ENCODE assay signal across 14 mouse cellular contexts in the genomic region with DNA sequence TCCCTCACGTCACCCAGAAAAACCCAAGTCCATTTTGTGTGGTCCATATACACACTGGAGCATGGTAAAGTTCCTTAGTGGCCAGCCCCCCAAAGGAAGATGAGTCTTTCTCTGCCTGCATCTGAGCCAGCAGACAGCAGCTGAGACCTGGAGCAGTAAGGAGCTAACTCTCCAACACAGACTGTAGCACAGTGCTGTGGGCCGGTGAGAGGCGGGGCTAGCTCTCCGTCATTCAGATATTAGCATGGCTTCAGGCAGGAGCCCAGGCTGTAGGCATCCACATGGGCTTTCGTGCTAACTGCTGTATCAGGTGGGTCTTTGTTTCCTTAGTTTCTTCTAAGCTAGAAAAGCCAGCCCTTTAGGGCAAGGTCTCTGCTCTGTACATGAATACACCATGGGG. TPM values are rescaled to one million over a fixed set of nuclear protein-coding genes. Genes with fewer than 3 reads are reported as not detected.
DNase-seq lines count a peak whose midpoint lies in the region; ATAC-seq and TF ChIP-seq lines count a peak whose summit lies in the region.
"Had no signal": no experiment of that assay in that cellular context is flagged by ENCODE, and none has a peak within 500 bp of the region (broad histone marks: within the 10 kb centered on the region; RNA-seq: fewer than 3 reads in every experiment).

No protein-coding gene starts in this region.

- H3K9ac ChIP-seq in neural tube, embryonic 13.5 days: no peak overlapping the region
- no peak overlapping the region for H3K9ac ChIP-seq in forebrain, embryonic 13.5 days
- no peak overlapping the region for H3K9ac ChIP-seq in hindbrain, postnatal 0 days (replicated peaks; ENCODE audit: low read length)
- H3K9ac ChIP-seq: embryonic facial prominence, embryonic 15.5 days; heart, embryonic 15.5 days; intestine, embryonic 15.5 days; liver, embryonic 15.5 days had no signal

- TF ChIP-seq CTCF in hindbrain, postnatal 0 days (IDR thresholded peaks at IDR 0.05; ENCODE audit: low read depth): no peak

- no peaks in the 10 kb centered on the region for H3K27me3 ChIP-seq in neural tube, embryonic 13.5 days
- H3K27me3 ChIP-seq in forebrain, embryonic 13.5 days: no peaks in the 10 kb centered on the region
- H3K27me3 ChIP-seq in hindbrain, postnatal 0 days (ENCODE audit: insufficient read depth, low read length): no peaks in the 10 kb centered on the region
- H3K27me3 ChIP-seq: embryonic facial prominence, embryonic 15.5 days; heart, embryonic 15.5 days; intestine, embryonic 15.5 days; liver, embryonic 15.5 days had no signal

- WGBS in neural tube, embryonic 13.5 days: 39% methylated on average over 5 of the region's 5 CpGs
- 59% methylated on average over 5 of the region's 5 CpGs for WGBS in forebrain, embryonic 13.5 days
- 40% methylated on average over 5 of the region's 5 CpGs for WGBS in hindbrain, postnatal 0 days

- ATAC-seq in neural tube, embryonic 13.5 days (ENCODE audit: low read depth): peak; percentile 85; the same call in 1 of the 2 replicates
- ATAC-seq in forebrain, embryonic 13.5 days: peak; percentile 76
- peak; percentile 62; the same call in 1 of the 2 replicates for ATAC-seq in hindbrain, postnatal 0 days
- ATAC-seq in erythroblast, adult 5-6 weeks (replicated peaks; ENCODE audit: low FRiP score, poor library complexity, severe bottlenecking): no peak
- ATAC-seq: intestine, embryonic 15.5 days had no signal

- no peaks in the 10 kb centered on the region for H3K4me1 ChIP-seq in neural tube, embryonic 13.5 days (replicated peaks)
- H3K4me1 ChIP-seq in forebrain, embryonic 13.5 days: no peaks in the 10 kb centered on the region
- H3K4me1 ChIP-seq in hindbrain, postnatal 0 days (ENCODE audit: insufficient read depth, low read length): no peaks in the 10 kb centered on the region
- H3K4me1 ChIP-seq: heart, embryonic 15.5 days; intestine, embryonic 15.5 days; liver, embryonic 15.5 days had no signal

- H3K4me2 ChIP-seq in neural tube, embryonic 13.5 days: no peak overlapping the region
- H3K4me2 ChIP-seq in forebrain, embryonic 13.5 days: no peak overlapping the region
- H3K4me2 ChIP-seq in hindbrain, postnatal 0 days (ENCODE audit: low read depth, low read length): no peak overlapping the region
- H3K4me2 ChIP-seq: embryonic facial prominence, embryonic 15.5 days; heart, embryonic 15.5 days; intestine, embryonic 15.5 days; liver, embryonic 15.5 days had no signal

- no peak for DNase-seq in neural tube, embryonic 10.5 days (ENCODE audit: extremely low spot score, low spot score)
- peak; percentile 23 for DNase-seq in hindbrain, postnatal 0 days (ENCODE audit: low spot score)
- peak; percentile 39 for DNase-seq in retina, embryonic 14.5 days (ENCODE audit: low spot score)
- no peak for DNase-seq in urinary bladder, postnatal 14 days (ENCODE audit: low spot score)
- DNase-seq in right cerebral cortex, adult 18-20 months: no peak
- DNase-seq: cerebellum, adult 8-10 months; kidney, postnatal 4 days had no signal

- H3K27ac ChIP-seq in neural tube, embryonic 13.5 days (replicated peaks): no peak overlapping the region
- no peak overlapping the region for H3K27ac ChIP-seq in forebrain, embryonic 13.5 days
- no peak overlapping the region for H3K27ac ChIP-seq in hindbrain, postnatal 0 days
- H3K27ac ChIP-seq: embryonic facial prominence, embryonic 15.5 days; heart, embryonic 15.5 days; intestine, embryonic 15.5 days; liver, embryonic 15.5 days had no signal

- H3K4me3 ChIP-seq in neural tube, embryonic 13.5 days: no peak overlapping the region
- H3K4me3 ChIP-seq in forebrain, embryonic 13.5 days: no peak overlapping the region
- H3K4me3 ChIP-seq in hindbrain, postnatal 0 days (ENCODE audit: low read length): no peak overlapping the region
- H3K4me3 ChIP-seq: embryonic facial prominence, embryonic 15.5 days; heart, embryonic 15.5 days; intestine, embryonic 15.5 days; liver, embryonic 15.5 days had no signal

- no peaks in the 10 kb centered on the region for H3K9me3 ChIP-seq in neural tube, embryonic 13.5 days
- no peaks in the 10 kb centered on the region for H3K9me3 ChIP-seq in forebrain, embryonic 13.5 days (replicated peaks)
- H3K9me3 ChIP-seq in hindbrain, postnatal 0 days (ENCODE audit: low read length): no peaks in the 10 kb centered on the region
- H3K9me3 ChIP-seq: embryonic facial prominence, embryonic 15.5 days; heart, embryonic 15.5 days; intestine, embryonic 15.5 days; liver, embryonic 15.5 days had no signal

- H3K36me3 ChIP-seq in neural tube, embryonic 13.5 days: no peaks in the 10 kb centered on the region
- H3K36me3 ChIP-seq in forebrain, embryonic 13.5 days (ENCODE audit: poor library complexity, severe bottlenecking): no peaks in the 10 kb centered on the region
- H3K36me3 ChIP-seq in hindbrain, postnatal 0 days (ENCODE audit: insufficient read depth, low read length): no peaks in the 10 kb centered on the region
- H3K36me3 ChIP-seq: embryonic facial prominence, embryonic 15.5 days; heart, embryonic 15.5 days; intestine, embryonic 15.5 days; liver, embryonic 15.5 days had no signal

RNA-seq across cellular contexts. Expression of a gene that starts 6.1 kb away (rescaled TPM):
- polyA plus RNA-seq in neural tube, embryonic 13.5 days (2015; fragmentation: Nextera tagmentation; extraction: Ambion mirVana): 0.15 and 0.27 TPM in 2 replicates
- polyA plus RNA-seq in forebrain, embryonic 13.5 days (2015; fragmentation: Nextera tagmentation; extraction: Ambion mirVana): 0.05 and 0.10 TPM in 2 replicates
- not detected in 2 replicates for total RNA-seq in hindbrain, postnatal 0 days (2014; rRNA removed)
- polyA plus RNA-seq in hindbrain, postnatal 0 days (2015; fragmentation: Nextera tagmentation; extraction: Ambion mirVana): 0.04 and 0.08 TPM in 2 replicates
- total RNA-seq in erythroblast, adult 5-6 weeks (2015; ENCODE audit: low replicate concordance): not detected in 2 replicates
- not detected in 2 replicates for total RNA-seq in erythroblast, adult 5-6 weeks (2017; ENCODE audit: low replicate concordance)
- polyA plus RNA-seq: liver, embryonic 15.5 days had no signal

RNA-seq across cellular contexts. Expression of a gene that starts 60.0 kb away (rescaled TPM):
- polyA plus RNA-seq in neural tube, embryonic 13.5 days (2015; fragmentation: Nextera tagmentation; extraction: Ambion mirVana): 50.7 and 50.8 TPM in 2 replicates
- polyA plus RNA-seq in forebrain, embryonic 13.5 days (2015; fragmentation: Nextera tagmentation; extraction: Ambion mirVana): 43.1 and 45.7 TPM in 2 replicates
- 130 and 134 TPM in 2 replicates for total RNA-seq in hindbrain, postnatal 0 days (2014; rRNA removed)
- 38.7 and 39.9 TPM in 2 replicates for polyA plus RNA-seq in hindbrain, postnatal 0 days (2015; fragmentation: Nextera tagmentation; extraction: Ambion mirVana)
- total RNA-seq in erythroblast, adult 5-6 weeks (2015; ENCODE audit: low replicate concordance): 0.63 and 2.5 TPM in 2 replicates
- total RNA-seq in erythroblast, adult 5-6 weeks (2017; ENCODE audit: low replicate concordance): 1.8 and 3.7 TPM in 2 replicates

Comparison
In these comparisons a context has a peak if more than half of its experiments do, and no peak if none do; other contexts are left out.
1. DNase-seq: peak in hindbrain, postnatal 0 days (single experiment) and retina, embryonic 14.5 days (single experiment); none in neural tube, embryonic 10.5 days (single experiment), urinary bladder, postnatal 14 days (single experiment) and right cerebral cortex, adult 18-20 months (single experiment).